Mouse (Mus musculus): Measurements from ENCODE around the gene Atp11c.

Atp11c gene

GRCm38 (mm10) chrX:60386852-60387251 is 205.6 kb downstream of the Atp11c start:
- DNase-seq (ENCODE audit: low spot score): no peak

GRCm38 (mm10) chrX:60381711-60382110 is 210.8 kb downstream of the Atp11c start:
- no peak for DNase-seq (ENCODE audit: low spot score)

GRCm38 (mm10) chrX:60380386-60380785 is 212.1 kb downstream of the Atp11c start:
- DNase-seq (ENCODE audit: low spot score): no peak

- DNase-seq (ENCODE audit: low spot score): no peak
These were observed 243.8 kb downstream of the Atp11c start for GRCm38 (mm10) chrX:60348741-60349140.

GRCm38 (mm10) chrX:60345447-60345846 is 247.1 kb downstream of the Atp11c start:
- no peak for DNase-seq (ENCODE audit: low spot score)

- no peak for DNase-seq (ENCODE audit: low spot score)
These were observed 247.5 kb downstream of the Atp11c start for GRCm38 (mm10) chrX:60344991-60345390.

GRCm38 (mm10) chrX:60329735-60330134 is 262.8 kb downstream of the Atp11c start:
- no peak for DNase-seq (ENCODE audit: low spot score)

GRCm38 (mm10) chrX:60321321-60321720 is 271.2 kb downstream of the Atp11c start:
- no peak for DNase-seq (ENCODE audit: low spot score)

GRCm38 (mm10) chrX:60317661-60318060 is 274.8 kb downstream of the Atp11c start:
- no peak for DNase-seq (ENCODE audit: low spot score)

- DNase-seq (ENCODE audit: low spot score): no peak
These were observed 300.2 kb downstream of the Atp11c start for GRCm38 (mm10) chrX:60292335-60292734.

- DNase-seq (ENCODE audit: low spot score): no peak
These were observed 337.2 kb downstream of the Atp11c start for GRCm38 (mm10) chrX:60255346-60255745.

- no peak for DNase-seq (ENCODE audit: low spot score)
These were observed 404.8 kb downstream of the Atp11c start for GRCm38 (mm10) chrX:60187726-60188125.

- no peak for DNase-seq (ENCODE audit: low spot score)
These were observed 409.9 kb downstream of the Atp11c start for GRCm38 (mm10) chrX:60182611-60183010.

- no peak for DNase-seq (ENCODE audit: low spot score)
These were observed 413.6 kb downstream of the Atp11c start, which contains the start of gene Mcf2 for GRCm38 (mm10) chrX:60178744-60179458. Gene Mcf2, minus strand, starts transcription at chrX:60179089.

GRCm38 (mm10) chrX:60178025-60178743 is 414.3 kb downstream of the Atp11c start:
- DNase-seq (ENCODE audit: low spot score): no peak
